Mouse (Mus musculus) thymus, postnatal 0 days (tissue): ENCODE results near the gene Lta. TPM values are rescaled to one million over a fixed set of nuclear protein-coding genes. Genes with fewer than 3 reads are reported as not detected.
A peak's percentile ranks its signal among the peaks of the same experiment; 100 is the strongest.

Experiments used
- DNase-seq: peaks from one replicate; pipeline ENCODE4 v3.0.0-alpha.2; 2015; ENCODE audit warnings: low spot score
- polyA plus RNA-seq: library from polyadenylated mRNA; unstranded; fragments of >200 nt; fragmentation: Nextera tagmentation; extraction: Ambion mirVana; gene quantifications from 2 replicates; pipeline ENCODE4 v1.2.1, GENCODE M21; 2015

The Lta gene
- 4.4 and 4.7 TPM in 2 replicates for polyA plus RNA-seq

DNA sequence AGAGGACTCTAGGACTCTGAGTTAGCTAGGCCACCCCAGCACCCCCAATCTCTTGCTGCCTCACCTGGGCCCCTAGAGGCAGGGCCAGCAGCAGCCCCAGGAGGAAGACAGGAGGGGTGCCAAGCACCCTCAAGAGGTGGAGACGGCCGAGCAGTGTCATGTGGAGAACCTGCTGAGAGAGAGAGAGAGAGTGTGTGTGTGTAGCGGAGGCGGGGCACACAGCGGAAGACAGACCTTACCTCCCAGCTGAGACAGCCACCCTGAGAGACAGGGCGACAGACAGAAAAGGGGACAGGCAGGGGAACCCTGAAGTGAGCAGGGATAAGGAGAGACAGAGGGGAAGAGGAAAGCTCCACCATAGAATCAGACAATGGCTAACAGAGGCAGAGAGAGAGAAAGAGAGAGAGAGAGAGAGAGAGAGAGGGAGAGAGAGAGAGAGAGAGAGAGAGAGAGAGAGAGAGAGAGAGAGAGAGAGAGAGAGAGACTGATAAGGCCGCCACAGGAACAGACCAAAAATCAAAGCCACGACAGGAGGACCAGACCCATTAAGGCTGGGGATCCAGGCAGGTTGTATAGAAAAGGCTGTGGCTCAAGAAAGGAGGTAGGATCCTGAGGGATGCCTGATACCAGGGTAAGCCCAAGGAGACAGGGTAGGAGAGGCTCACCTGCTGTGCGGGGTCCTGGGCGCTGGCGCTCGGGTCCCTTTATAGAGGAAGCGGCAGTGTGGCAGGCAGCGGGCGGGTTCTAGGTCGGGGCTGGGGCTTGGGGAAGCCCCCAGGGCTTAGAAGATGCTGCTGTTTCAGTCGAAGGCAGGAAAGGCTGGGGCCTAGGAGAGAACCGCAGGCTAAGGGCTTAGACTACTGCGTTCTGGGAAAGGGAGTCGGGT is at the start of gene Lta:
Gene Lta (minus strand): TSS at position 858 of the 886 bp plus-strand sequence.
- DNase-seq = peak; percentile 85

DNA sequence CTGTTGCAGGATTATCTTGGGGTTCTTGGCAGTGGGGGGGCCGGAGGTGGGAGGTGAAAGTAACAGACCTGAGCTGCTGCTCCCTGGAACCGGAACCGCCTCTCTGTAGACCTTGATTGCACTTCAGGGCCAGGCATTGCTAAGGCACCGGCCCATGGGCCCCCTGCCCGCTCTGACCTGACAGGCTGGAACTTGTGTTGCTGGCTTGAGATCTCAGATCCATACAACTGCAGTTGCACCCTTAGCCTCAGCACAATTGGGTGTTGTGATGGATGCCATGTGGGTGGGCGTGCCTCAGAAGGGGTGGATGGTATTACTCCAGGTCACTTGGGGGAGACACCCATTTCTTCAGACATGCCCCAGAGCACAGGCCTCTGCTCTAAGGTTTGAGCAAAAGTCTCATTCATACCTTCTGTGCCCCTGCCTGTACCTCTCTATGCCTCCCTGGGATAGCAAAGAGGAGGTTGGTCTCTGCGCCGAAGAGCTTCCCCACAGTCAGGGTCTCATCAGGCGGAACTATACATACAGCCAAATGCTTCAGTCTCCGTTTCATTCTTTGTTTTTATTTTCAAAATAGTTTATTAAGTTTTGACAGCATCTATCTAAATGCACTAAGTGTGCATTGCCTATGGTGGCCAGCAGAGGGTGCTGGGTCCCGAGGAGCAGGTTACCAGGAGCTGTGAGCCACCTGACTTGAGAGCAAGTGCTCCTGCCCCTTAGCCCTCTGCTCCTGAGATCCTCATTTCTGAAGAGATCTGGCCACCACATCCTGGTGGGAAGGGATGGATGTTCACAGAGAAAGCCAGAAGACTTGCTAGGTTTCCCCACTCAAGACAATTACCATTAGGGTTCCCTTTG is 49.3 kb upstream of the Lta start:
- DNase-seq = peak; percentile 68

DNA sequence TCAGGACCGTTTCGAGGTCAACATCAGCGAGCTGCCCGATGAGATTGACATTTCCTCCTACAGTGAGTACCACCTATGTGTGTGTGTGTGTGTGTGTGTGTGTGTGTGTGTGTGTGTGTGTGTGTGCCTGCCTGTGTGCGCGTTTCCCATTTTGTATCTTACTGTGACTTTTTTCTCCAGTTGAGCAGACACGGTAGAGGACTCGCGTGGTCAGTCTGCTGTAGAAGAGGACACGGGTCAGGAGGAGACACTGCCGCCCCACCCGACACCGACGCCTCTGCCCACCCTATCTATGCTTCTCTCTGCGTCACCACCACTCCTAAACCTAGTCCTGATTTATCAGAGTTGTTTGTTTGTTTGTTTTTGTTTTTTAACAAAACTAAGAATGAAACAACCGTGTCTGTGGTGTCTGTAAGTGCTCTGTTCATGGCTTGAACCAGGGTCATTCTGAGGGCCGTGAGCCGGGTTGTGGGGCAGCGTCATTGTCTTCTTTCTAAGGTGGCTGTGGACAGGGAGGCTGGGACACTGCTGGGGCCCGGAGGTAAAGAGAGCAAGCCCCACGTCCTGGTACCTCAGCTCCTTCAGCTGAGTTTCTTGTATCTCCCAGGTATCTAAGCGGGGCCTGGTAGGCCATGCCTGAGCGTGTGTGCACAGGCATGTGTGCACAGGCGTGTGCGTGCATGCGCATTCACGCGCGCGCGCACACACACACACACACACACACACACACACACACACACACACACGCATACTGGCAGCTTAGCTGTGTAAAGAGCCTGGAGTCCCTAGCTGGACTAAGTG is 48.3 kb upstream of the Lta start:
- DNase-seq = no peak

DNA sequence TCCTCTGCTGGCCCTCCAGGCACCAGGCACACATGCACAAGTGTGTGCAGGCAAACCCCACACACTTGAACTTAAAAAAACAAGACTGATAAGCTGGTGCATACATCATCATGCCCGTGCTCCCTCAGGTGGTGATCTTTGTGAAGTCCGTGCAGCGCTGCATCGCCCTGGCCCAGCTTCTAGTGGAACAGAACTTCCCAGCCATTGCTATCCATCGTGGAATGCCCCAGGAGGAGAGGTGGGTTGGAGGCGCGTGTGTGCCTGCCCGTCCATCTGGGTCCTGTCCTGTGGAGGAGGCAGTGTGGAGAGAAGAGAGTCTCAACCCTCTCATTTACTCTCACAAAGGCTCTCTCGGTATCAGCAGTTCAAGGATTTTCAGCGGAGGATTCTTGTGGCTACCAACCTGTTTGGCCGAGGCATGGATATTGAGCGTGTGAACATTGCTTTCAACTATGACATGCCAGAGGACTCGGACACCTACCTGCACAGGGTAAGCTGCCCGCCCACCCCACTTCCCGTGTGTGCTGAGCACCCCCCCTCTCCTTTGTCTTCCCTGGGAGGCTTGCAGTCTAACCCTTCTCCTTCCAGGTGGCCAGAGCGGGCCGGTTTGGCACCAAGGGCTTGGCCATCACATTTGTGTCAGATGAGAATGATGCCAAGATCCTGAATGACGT is 47.6 kb upstream of the Lta start:
- no peak for DNase-seq

DNA sequence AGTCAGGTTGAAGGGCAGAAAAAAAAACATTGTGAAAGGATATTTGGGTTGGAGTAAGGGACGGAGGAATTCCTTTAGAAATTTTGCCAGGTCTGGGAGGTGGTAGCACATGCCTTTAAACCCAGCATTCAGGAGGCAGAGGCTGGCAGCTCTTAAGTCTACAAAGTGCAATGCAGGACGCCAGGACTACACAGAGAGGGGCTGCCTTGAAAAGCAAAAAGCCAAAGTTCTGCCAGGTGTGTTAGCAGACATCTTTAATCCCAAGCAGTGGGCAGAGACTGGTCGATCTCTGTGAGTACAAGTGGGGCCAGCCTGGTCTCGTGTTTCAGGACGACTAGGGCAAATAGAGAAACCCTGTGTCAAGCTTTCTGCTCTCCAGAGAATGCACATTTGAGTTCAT is 46.8 kb upstream of the Lta start:
- no peak for DNase-seq

DNA sequence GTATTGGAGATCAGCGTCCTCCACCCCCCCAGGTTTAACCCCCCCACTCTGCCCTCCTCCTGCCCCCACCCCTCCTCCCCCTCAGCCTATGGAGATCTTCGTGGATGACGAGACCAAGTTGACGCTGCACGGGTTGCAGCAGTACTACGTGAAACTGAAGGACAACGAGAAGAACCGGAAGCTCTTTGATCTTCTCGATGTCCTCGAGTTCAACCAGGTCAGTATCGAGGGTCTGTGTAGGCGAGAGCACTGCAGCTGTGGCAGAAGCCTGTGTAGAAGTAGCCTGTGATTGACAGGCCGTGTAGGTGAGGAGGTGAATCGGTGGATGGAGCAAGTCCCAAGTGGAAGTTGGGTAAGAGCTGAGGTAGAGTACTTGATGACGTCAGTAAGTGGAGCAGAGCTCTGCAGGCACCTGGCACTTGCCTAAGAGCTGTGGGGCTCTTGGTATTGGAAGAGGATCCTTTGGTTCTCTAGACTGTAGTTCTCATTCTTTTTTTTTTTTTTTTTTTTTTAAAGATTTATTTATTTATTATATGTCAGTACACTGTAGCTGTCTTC is 46.1 kb upstream of the Lta start:
- no peak for DNase-seq

DNA sequence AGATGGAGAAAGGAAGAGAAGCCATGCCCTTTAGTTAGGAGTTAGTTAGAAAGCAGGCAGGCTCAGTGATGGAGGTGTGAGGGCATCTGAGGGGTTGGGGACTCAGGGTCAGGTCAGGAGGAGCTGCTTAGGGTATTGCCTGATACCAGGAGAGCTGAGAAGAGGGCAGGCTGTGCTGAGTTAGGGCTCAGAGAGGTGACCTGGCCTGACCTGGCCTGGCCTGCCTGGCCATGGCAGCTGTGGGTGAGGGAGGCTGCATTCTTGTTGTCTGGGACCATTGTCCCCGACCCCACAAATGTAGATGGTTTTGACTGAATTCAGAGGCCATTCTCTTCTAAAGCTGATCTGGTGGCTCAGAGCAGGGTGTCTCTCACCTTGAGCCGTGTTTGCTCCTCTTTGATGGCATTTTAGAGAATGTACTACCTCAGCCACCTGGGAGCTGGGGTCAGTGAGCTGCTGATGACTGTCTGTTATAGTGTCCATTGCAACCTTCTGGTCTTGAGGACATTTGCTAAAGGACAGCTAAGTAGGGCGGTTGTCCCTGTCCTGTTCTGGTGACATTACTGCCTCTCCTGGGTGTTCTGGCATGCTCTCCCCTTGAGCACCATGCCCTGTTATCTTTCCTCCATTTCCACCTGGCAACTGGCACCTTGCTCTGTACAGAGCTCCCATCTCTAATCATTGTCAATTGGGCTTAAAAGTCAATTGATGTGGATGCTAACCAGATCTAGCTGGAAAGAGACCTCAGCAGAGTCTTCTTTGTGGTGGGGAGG is 45.4 kb upstream of the Lta start:
- DNase-seq = no peak

DNA sequence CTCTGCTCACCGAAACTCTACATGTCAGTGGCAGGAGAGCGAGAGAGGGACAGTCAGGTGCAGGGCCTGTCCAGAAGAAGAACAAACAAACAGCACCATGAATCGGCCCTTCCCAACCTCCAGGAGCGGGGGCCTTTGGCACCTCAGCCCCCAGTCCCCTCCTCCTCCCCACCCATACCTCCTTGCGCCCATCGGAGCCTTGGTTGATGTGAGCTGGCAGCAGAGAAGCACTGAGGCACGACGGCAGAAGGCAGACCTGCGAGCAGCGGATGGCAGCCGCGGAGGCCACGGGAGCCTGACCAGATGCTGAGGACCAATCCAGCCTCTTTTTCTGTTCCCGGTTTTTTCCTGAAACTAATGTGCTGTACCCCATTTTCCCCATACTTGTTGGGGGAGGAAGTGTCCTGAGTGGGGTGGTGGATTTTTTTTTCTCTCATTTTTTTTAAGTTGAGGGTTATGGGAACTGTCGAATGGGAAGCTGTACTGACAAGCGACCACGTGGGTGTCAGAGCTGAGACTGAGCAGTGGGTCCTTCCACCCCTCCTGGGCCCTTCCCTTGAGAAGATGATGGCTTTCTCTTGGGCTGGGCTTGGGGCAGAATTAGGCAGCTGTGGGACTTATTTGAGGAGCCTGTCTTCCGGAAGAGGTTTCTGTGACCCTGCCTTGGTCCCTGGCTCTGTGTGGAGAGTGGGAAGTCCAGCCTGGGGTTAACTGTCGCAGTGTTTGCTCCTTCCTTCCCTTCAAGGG is 44.5 kb upstream of the Lta start:
- DNase-seq = no peak

DNA sequence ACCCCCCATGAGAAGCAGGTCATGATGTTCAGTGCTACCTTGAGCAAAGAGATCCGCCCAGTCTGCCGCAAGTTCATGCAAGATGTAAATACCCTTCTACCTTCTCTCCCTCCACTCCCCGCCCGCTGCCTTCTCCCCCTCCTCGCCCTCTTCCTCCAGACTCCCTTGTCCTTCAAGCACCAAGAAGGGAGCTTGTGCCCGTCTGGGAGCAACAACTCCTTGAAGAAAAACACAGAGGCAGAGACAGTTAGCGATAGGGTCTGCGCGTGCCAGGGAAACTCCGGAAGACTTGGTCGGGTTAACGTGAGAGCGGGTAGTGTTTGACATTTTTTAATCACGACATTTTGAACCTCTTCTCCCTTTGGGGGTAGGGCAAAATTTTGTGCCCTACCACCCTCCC is 43.8 kb upstream of the Lta start:
- no peak for DNase-seq

DNA sequence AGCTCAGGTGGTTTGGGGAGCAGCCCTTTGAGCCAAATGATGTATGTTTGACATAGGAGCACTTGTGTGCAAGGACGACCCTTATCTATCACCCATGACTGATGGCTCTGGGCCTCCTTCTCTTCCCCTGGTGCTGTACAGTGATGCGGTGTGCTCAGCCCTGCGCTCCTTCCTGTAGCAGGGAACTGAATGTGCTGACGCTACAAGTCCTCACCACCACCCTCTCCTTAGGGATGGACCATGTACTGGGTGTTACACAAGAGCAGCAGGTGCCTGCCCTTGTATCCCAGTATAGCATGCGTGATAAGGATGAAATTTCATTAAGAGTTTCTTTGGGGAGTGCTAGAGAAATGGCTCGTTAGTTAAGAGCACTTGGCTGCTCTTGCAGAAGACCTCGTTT is 42.0 kb upstream of the Lta start:
- DNase-seq = no peak

DNA sequence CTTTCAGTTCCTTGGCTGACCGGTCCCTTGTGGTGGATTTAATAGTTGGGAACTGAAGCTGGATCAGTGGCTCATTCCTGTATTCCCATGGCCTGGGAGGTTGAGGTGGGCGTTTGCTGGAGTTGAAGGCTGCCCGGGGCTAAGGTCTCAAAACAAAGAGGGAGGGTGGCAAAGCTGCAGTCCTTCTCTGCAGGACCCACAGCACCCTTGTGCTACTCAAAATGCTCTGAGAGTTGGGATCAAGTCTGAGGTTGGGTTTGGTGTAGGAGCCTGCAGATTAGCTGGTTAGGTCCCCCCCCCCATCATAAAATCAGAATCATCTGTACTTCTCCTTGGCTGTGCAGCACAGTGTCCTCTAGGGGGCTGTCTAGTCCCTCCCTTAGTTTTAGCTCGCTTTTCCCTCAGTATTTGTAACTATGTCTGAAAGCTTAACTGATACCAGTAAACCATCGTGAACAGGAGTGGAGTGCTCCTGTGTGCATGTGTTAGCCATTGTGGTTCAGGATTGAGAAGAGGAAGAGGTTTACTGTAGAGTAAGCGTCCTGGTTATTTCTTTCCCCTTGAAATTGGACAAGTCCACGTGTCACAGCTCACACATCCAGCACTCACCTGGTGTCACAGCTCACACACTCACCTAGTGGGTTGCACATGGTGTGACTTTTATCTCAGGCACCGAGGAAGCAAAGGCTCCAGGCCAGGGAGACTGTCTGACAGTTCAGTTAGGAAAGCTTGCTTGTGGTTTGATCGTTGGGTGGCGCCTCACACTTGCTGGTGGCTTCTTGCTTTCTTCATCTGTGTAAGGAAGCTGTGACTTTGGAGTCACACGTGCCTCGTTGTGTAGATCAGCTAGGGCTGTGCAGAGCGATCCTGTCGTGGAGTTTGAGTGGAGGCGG is 40.8 kb upstream of the Lta start:
- DNase-seq = peak; percentile 66

DNA sequence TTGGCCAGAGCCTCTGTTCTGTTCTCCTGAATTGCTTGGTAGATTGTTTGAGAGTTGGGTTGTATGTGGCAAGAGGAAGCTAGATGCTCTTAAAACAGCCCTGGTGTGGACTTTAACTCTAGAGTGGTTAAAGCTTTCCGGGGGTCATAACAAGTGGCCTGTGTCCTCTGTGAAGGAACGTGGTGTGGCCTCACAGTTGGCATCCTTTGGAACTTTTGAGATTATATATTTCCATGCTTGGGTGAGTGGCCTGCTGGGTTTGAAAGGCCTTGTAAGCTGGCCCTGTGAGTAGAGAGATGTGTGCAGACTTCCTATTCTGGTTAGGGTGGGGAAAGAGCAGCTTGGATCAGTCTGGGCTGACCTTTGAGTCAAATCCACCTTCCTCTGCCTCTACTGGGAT is 39.8 kb upstream of the Lta start:
- no peak for DNase-seq

DNA sequence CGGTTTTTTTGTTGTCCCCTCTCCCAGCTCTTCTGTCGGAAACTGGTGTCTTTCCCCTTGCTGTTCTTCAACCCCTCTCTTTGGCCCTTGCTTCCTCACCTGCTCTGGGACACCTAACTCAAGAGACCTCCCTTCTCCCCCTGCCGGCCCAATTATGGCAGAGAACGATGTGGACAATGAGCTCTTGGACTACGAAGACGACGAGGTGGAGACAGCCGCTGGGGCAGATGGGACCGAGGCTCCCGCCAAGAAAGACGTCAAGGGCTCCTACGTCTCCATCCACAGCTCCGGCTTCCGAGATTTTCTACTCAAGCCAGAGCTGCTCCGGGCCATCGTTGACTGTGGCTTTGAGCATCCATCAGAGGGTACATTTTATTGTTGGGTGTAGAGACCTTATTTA is 37.9 kb upstream of the Lta start:
- peak; percentile 43 for DNase-seq

DNA sequence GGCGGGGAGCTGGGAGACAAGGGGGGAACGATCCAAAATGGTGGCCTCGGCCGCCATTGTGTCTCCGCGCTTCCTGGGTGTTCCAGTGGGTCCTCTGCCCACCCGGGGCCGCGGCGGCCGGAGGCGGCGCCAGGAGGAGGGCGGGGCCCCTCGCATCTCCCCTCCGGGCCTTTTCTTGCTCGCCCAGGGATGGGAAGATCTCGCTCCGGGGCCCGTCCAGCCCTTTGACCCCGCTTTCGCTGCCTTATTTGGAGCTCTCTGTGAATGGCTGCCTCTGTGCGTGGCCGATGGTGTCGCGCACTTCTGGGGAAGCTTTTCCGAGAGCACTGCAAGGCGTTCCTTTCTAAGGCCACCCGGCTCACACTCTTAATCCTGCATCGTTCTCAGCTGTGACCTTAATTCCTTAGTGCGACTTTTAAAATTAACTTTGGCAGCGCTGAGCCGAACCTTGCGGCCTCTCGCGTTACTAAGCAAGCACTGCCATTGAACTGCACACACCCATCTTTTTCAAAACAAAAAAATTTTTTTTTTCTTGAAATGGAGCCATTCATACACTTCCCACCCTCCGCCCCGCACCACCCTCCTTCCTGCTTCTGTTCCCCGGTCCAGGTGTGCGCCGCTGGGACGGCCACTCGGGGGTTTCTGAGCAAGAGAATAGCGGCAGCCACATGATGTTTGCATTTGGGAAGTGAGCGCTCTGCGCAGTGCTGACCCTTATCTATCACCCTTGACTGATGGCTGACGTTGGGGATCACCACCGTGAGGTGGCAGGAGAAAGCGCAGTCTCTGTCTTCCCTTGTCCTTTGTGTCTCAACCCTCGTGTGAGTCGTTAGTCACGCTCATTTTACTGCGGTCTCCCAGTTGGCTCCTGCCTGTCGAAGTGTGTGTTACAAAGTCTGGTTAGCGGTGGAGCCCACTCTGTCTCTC is 37.1 kb upstream of the Lta start:
- peak; percentile 65 for DNase-seq

DNA sequence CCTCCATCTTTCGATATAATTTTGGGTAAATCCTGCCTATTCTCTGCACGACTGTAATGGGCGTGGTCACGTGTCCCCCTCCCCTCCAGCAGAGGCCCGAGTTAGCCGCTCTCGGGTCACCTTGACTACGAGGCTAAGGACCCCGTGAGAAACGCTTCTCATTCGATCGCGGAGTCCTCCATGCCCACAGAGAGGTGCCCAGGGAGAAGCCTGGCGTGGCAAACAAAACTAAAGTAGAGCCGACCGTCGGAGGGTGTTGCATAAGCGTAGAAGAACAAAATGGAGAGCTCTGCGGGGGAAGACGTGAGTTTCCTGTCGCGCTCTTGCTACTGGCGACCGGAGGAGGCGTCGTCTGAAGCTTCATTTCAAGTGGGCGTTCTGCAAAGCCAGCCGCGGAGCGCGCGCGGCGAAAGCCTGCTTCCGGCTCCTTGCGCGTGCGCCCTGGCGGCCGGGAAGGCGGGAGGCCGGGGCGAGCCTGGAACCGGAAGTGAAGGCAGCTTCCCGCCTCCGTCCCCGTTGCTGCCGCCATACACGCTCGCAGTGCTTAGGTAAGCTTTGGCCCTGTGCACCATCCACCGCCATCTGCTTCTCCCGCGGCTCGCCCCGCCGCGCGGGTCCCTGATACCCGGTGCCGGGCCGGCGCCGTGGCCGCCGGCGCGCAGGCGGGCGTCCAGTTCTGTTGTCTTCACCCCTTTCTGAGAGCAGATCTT is 36.3 kb upstream of the Lta start, which contains the start of gene Ddx39b:
Gene Ddx39b (plus strand): TSS at position 442 of the 710 bp plus-strand sequence.
- peak; percentile 98 for DNase-seq
